Mouse (Mus musculus) stomach, postnatal 0 days (tissue): ENCODE results near the gene Tmem245.

Experiments used
- CTCF ChIP-seq: IDR thresholded peaks from 2 replicates; pipeline ENCODE4 v1.5.1; 2016; ENCODE audit warnings: antibody characterized with exemption, low read depth, mild to moderate bottlenecking, moderate library complexity
- EP300 ChIP-seq: optimal IDR thresholded peaks from 2 replicates; pipeline ENCODE3; 2016; ENCODE audit warnings: antibody characterized with exemption

- TF ChIP-seq CTCF (no peak), EP300 (no peak)
Measured at GRCm38 (mm10) chr4:56926971-56927370, 20.3 kb downstream of the Tmem245 start.
